Mouse (Mus musculus): ENCODE measurements around the gene Syn3.

GRCm38 (mm10) chr10:86380626-86381025, 118.1 kb downstream of the Syn3 start:
- TF ChIP-seq GATA1 (IDR thresholded peaks at IDR 0.05; ENCODE audit: borderline replicate concordance, low read length) = no peak
- TF ChIP-seq FLI1 (IDR thresholded peaks at IDR 0.05; ENCODE audit: low read length) = no peak
